Mouse (Mus musculus) liver, embryonic 11.5 days (tissue): ENCODE measurements around the gene Trp53rka. TPM values are rescaled to one million over a fixed set of nuclear protein-coding genes. Genes with fewer than 3 reads are reported as not detected.

Experiments used
- ATAC-seq: fragments of 200-750 bp; cut with Nextera tagmentation; replicated peaks from 2 replicates; pipeline ENCODE4 v1.8.0; 2017; ENCODE audit warnings: moderate number of reproducible peaks, mild to moderate bottlenecking, moderate TSS enrichment, moderate library complexity; ENCODE audit not compliant: low FRiP score
- DNase-seq: peaks from one replicate; pipeline ENCODE4 v3.0.0-alpha.2; 2017; ENCODE audit warnings: low spot score
- H3K27ac ChIP-seq: fragments of 300-500 bp; sonication (generic); 2 replicates; pipeline ENCODE4 v1.5.1; 2014; ENCODE audit warnings: mild to moderate bottlenecking, low read depth, low read length, control low read depth
- H3K27me3 ChIP-seq: fragments of 300-500 bp; sonication (generic); replicated peaks from 2 replicates; pipeline ENCODE4 v1.6.1; 2014; ENCODE audit warnings: low read length, mixed read lengths; ENCODE audit not compliant: control insufficient read depth, insufficient read depth
- H3K36me3 ChIP-seq: fragments of 300-500 bp; sonication (generic); 2 replicates; pipeline ENCODE4 v1.6.1; 2014; ENCODE audit warnings: mild to moderate bottlenecking, low read length, moderate library complexity, mixed read lengths; ENCODE audit not compliant: control insufficient read depth, insufficient read depth
- H3K4me1 ChIP-seq: fragments of 300-500 bp; sonication (generic); replicated peaks from 2 replicates; pipeline ENCODE4 v1.6.1; 2014; ENCODE audit warnings: low read length, mixed read lengths; ENCODE audit not compliant: control insufficient read depth, insufficient read depth
- H3K4me2 ChIP-seq: fragments of 300-500 bp; sonication (generic); 2 replicates; pipeline ENCODE4 v1.6.1; 2014; ENCODE audit warnings: mild to moderate bottlenecking, control low read depth, moderate library complexity
- H3K4me3 ChIP-seq: fragments of 300-500 bp; sonication (generic); 2 replicates; pipeline ENCODE4 v1.5.1; 2014; ENCODE audit warnings: low read depth, low read length, control low read depth
- H3K9ac ChIP-seq: fragments of 300-500 bp; sonication (generic); 2 replicates; pipeline ENCODE4 v1.6.1; 2014; ENCODE audit warnings: low read depth, low read length, control low read depth
- H3K9me3 ChIP-seq: fragments of 300-500 bp; sonication (generic); 2 replicates; pipeline ENCODE4 v1.6.1; 2016; ENCODE audit warnings: low read length, inconsistent platforms, mixed read lengths; ENCODE audit not compliant: control insufficient read depth
- WGBS: fragments of 180-500 bp; shearing (Covaris S2); extraction: QIAGEN DNeasy Blood & Tissue Kit; methylation state at CpG from one replicate; pipeline ENCODE4 v1.1.7; 2014; 5-methylcytosine and 5-hydroxymethylcytosine counted together
- polyA plus RNA-seq: library from polyadenylated mRNA; unstranded; fragments of >200 nt; fragmentation: Nextera tagmentation; extraction: Ambion mirVana; gene quantifications from 2 replicates; pipeline ENCODE4 v1.2.1, GENCODE M21; 2014

Trp53rka gene
- polyA plus RNA-seq = 28.8 and 31.4 TPM in 2 replicates

GRCm38 (mm10) chr2:165492648-165493553, at the start of gene Trp53rka:
Trp53rka (minus strand) TSS chr2:165493324.
- Histone ChIP-seq H3K36me3 (peaks cover 4% of the 10 kb centered on the region; the same call in 1 of the 2 replicates), H3K4me2 (peak within 1 kb of the TSS; percentile 74), H3K4me1 (peaks cover 5% of the 10 kb centered on the region; the same call in 1 of the 2 replicates), H3K9ac (peak within 1 kb of the TSS; percentile 87), H3K27ac (peak within 1 kb of the TSS; percentile 48; the same call in 1 of the 2 replicates), H3K27me3 (0 out of 2 replicates have a peak, but pooled peaks cover 3% of the 10 kb centered on the region), H3K9me3 (no peaks in the 10 kb centered on the region), H3K4me3 (peak within 1 kb of the TSS; percentile 81)
- DNase-seq (peak; percentile 81), ATAC-seq (peak; percentile 86)
- WGBS = under 1% methylated on average over 82 of the region's 84 CpGs

- Histone ChIP-seq H3K4me1 (no peaks in the 10 kb centered on the region), H3K4me2 (no peak overlapping the region), H3K27me3 (peaks cover 4% of the 10 kb centered on the region; the same call in 1 of the 2 replicates), H3K36me3 (no peaks in the 10 kb centered on the region), H3K9ac (no peak overlapping the region), H3K9me3 (no peaks in the 10 kb centered on the region), H3K27ac (no peak overlapping the region), H3K4me3 (no peak overlapping the region)
- whole genome bisulfite sequencing = 59% methylated on average over 3 of the region's 3 CpGs
- DNase-seq (no peak), ATAC-seq (no peak)
Observed at GRCm38 (mm10) chr2:165540975-165541374, 47.9 kb upstream of the Trp53rka start.

GRCm38 (mm10) chr2:165533789-165534188, 40.7 kb upstream of the Trp53rka start:
- Histone ChIP-seq H3K27ac (no peak overlapping the region), H3K36me3 (no peaks in the 10 kb centered on the region), H3K4me2 (no peak overlapping the region), H3K9me3 (no peaks in the 10 kb centered on the region), H3K4me1 (no peaks in the 10 kb centered on the region), H3K4me3 (no peak overlapping the region), H3K9ac (no peak overlapping the region), H3K27me3 (no peaks in the 10 kb centered on the region; the same call in 1 of the 2 replicates)
- DNase-seq (no peak), ATAC-seq (no peak)
- WGBS = 83% methylated on average over 6 of the region's 6 CpGs

- 16% methylated on average over 8 of the region's 8 CpGs for WGBS
- Histone ChIP-seq H3K36me3 (no peaks in the 10 kb centered on the region), H3K4me2 (no peak overlapping the region), H3K4me3 (no peak overlapping the region), H3K27me3 (no peaks in the 10 kb centered on the region; the same call in 1 of the 2 replicates), H3K9ac (no peak overlapping the region), H3K27ac (no peak overlapping the region), H3K4me1 (no peaks in the 10 kb centered on the region), H3K9me3 (no peaks in the 10 kb centered on the region)
- no peak for ATAC-seq
- DNase-seq = peak; percentile 41
Observed at GRCm38 (mm10) chr2:165529106-165529505, 36.0 kb upstream of the Trp53rka start.

GRCm38 (mm10) chr2:165525609-165526008, 32.5 kb upstream of the Trp53rka start:
- Histone ChIP-seq H3K27me3 (no peaks in the 10 kb centered on the region; the same call in 1 of the 2 replicates), H3K4me2 (no peak overlapping the region), H3K36me3 (no peaks in the 10 kb centered on the region), H3K9ac (no peak overlapping the region), H3K4me3 (no peak overlapping the region), H3K9me3 (no peaks in the 10 kb centered on the region; the same call in 1 of the 2 replicates), H3K27ac (no peak overlapping the region), H3K4me1 (no peaks in the 10 kb centered on the region)
- WGBS = 59% methylated on average over 4 of the region's 4 CpGs
- no peak for DNase-seq
- ATAC-seq = no peak

- H3K4me3 ChIP-seq = no peak overlapping the region
- H3K4me1 ChIP-seq = no peaks in the 10 kb centered on the region
- no peak overlapping the region for H3K27ac ChIP-seq
- no peaks in the 10 kb centered on the region for H3K36me3 ChIP-seq
- no peak for DNase-seq
- H3K4me2 ChIP-seq = no peak overlapping the region
- H3K27me3 ChIP-seq = no peaks in the 10 kb centered on the region
- no peak for ATAC-seq
- 88% methylated on average over 20 of the region's 20 CpGs for WGBS
- H3K9ac ChIP-seq = no peak overlapping the region
- H3K9me3 ChIP-seq = no peaks in the 10 kb centered on the region
Observed at GRCm38 (mm10) chr2:165515178-165515728, 22.1 kb upstream of the Trp53rka start.

GRCm38 (mm10) chr2:165512870-165513600, 19.9 kb upstream of the Trp53rka start:
- Histone ChIP-seq H3K4me1 (no peaks in the 10 kb centered on the region), H3K4me3 (no peak overlapping the region), H3K9ac (no peak overlapping the region), H3K27me3 (no peaks in the 10 kb centered on the region), H3K36me3 (no peaks in the 10 kb centered on the region), H3K27ac (no peak overlapping the region; the same call in 1 of the 2 replicates), H3K9me3 (no peaks in the 10 kb centered on the region), H3K4me2 (no peak overlapping the region)
- DNase-seq (no peak), ATAC-seq (no peak)
- 45% methylated on average over 11 of the region's 11 CpGs for WGBS

GRCm38 (mm10) chr2:165512426-165512825, 19.3 kb upstream of the Trp53rka start:
- no peak overlapping the region for H3K27ac ChIP-seq
- ATAC-seq = no peak
- no peak overlapping the region for H3K9ac ChIP-seq
- DNase-seq = no peak
- no peak overlapping the region for H3K4me3 ChIP-seq
- WGBS = 53% methylated on average over 7 of the region's 7 CpGs
- no peaks in the 10 kb centered on the region for H3K27me3 ChIP-seq
- no peak overlapping the region for H3K4me2 ChIP-seq
- no peaks in the 10 kb centered on the region for H3K4me1 ChIP-seq
- H3K9me3 ChIP-seq = no peaks in the 10 kb centered on the region
- no peaks in the 10 kb centered on the region for H3K36me3 ChIP-seq
